Mouse (Mus musculus) ovary, postnatal 10 days (tissue): ENCODE results near the gene Smim4.

ENCODE experiments used
- DNase-seq: peaks from one replicate; pipeline ENCODE4 v3.0.0; 2022; ENCODE audit warnings: low spot score

Smim4 gene

GRCm38 (mm10) chr14:31138897-31139429, 10.2 kb upstream of the Smim4 start:
- no peak for DNase-seq

- DNase-seq = no peak
Observed at GRCm38 (mm10) chr14:31138219-31138896, 9.6 kb upstream of the Smim4 start.

DNA sequence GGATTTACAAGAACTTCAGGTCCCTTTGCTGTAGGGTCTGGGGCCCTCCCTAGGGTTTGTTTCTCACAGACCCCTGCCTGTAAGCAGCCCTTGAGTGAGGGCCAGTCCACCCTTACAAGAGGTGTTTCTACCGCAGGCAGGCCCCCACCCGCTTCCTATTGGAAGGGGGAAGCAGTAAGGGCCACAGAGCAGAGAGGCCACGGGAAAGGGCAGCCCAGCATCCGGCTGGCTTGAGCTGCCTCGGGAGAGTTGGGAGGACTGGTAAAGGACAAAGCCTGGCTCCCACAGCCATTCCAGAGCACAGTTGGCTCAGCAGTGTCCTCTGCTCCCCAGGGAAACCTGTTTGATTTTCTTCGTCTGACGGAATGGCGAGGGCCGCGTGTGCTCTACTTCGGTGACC, 9.0 kb upstream of the Smim4 start:
- DNase-seq = no peak

- DNase-seq = no peak
Observed at GRCm38 (mm10) chr14:31137281-31137595, 8.5 kb upstream of the Smim4 start.

GRCm38 (mm10) chr14:31136411-31137280, 7.9 kb upstream of the Smim4 start:
- DNase-seq = no peak

- no peak for DNase-seq
Observed at GRCm38 (mm10) chr14:31135495-31136410, 7.0 kb upstream of the Smim4 start.

GRCm38 (mm10) chr14:31134015-31135000, 5.6 kb upstream of the Smim4 start:
- no peak for DNase-seq

- DNase-seq = no peak
Observed at GRCm38 (mm10) chr14:31133023-31133665, 4.4 kb upstream of the Smim4 start.

DNA sequence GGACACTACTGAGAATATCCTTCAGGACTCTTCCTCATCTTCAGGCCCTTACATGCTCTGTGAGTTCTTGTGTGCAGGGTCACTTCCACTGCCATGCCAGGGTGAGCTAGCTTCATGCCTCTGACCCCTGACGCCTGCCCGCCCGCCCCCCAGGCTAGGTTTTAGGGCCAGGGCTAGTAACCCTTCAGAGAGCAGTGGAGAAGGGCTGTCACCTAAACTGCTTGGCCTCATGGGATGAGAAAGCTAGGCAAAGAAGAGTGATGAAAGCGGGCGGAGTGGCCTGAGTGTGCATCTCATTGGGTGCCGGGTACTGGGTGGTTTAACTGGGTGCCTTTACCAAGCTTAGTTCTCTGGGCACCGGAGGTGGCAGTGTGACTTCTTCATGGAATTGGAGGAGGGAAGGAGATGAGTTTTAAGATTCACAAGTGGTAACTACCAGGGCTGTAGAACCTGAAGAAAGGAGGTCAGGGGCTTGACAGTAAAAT, 3.8 kb upstream of the Smim4 start:
- DNase-seq = no peak

- DNase-seq = no peak
Observed at GRCm38 (mm10) chr14:31132031-31132430, 3.3 kb upstream of the Smim4 start.

- no peak for DNase-seq
Observed at GRCm38 (mm10) chr14:31131272-31131821, 2.6 kb upstream of the Smim4 start.

- peak; percentile 74 for DNase-seq
Observed at GRCm38 (mm10) chr14:31130236-31131220, 1.8 kb upstream of the Smim4 start, which contains the start of gene Nt5dc2. TSS of gene Nt5dc2 (plus strand) at chr14:31131053.

GRCm38 (mm10) chr14:31129326-31130235, 825 bp upstream of the Smim4 start:
- no peak for DNase-seq

DNA sequence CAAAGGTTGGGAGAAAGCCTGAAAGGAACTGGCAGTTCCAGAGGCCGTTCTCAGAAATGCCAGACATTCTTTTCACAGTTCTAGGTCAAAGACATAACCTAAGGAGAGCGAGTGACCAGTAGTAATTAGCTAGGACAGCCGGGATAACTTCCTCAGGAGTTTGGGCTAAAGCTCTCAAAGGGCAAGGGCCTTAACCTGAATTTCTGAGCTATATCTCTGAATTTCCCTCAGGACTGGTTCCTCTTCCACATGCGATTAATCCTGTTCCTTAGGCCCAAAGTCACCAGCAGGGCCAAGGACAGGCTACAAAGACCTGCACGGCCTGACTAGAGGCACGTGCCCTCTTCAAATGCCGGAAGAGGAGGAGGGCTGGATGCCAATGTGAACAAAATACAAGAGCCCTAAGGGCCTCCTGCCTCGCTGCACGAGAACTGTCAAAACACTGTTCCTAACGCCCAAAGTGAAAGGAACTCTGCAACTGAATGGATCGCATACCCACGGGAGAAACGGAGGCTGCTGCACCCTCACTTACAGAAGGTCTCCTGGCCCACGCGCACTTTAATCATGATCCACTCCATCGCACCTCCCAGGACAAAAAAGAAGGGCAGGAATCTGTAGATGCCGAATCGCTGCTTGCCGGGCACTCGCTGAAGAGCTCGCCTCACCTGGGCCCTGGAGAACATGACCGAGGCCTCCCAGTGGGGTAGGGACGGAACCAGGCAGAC, 493 bp downstream of the Smim4 start:
- no peak for DNase-seq

- DNase-seq = no peak
Observed at GRCm38 (mm10) chr14:31126826-31127225, 1.9 kb downstream of the Smim4 start.

DNA sequence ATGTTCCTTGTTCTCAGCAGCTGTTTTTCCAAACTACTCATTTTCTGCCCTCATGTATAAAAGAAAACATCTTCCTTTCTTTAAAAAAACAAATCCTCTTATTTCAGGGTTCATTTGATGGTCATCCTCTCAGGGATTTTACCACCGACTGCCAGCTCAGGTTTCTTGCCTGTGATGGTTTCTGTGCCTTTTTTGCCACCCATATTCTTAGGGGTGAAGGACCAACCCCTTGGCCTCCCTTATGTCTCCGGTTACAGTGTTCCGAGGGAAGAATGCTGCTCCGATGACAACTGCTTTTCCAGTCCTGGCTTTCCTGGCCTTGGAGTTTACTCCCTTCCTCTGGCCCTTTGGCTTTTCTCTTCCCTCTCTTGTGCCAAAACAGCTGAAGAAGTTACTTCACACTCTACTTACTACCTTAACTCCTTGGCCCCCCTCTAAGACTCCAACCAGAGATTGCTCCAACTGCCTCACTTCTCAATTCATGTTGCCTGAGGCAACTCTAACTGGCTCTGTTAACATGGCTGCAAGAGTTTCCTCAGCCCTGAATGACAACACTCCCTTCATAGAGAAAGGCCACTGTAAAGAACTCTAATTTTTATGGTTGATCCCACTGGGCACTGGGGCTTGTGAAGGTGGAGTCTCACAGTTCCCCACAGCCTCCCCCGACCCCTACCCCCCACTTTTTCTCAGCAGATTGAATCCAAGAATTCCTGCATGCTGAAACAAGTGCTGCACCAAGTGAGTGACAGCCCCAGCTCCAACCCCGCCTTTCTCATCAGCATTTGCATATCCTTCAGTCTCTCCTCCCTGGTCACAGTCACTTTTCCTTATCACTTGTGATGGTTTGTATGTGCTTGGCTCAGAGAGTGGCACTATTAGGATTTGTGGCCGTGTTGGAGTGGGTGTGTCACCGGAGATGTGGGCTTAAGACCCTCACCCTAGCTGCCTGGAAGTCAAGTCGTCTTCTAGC, 3.4 kb downstream of the Smim4 start:
- DNase-seq = no peak
